Mouse (Mus musculus): ENCODE results near the gene Slc6a9. TPM values are rescaled to one million over a fixed set of nuclear protein-coding genes. Genes with fewer than 3 reads are reported as not detected.

The Slc6a9 gene
- polyA plus RNA-seq, 1 experiment from 2014 or later, result 9.9 TPM

- Histone ChIP-seq H3K4me2 (peak overlapping the region; percentile 100; the same call in 1 of the 2 replicates), H3K27me3 (no peaks in the 10 kb centered on the region), H3K9ac (no peak overlapping the region), H3K27ac (no peak overlapping the region), H3K36me3 (replicated peaks) (peaks cover 10% of the 10 kb centered on the region), H3K4me3 (replicated peaks) (no peak overlapping the region), H3K4me1 (peaks cover 35% of the 10 kb centered on the region), H3K9me3 (no peaks in the 10 kb centered on the region)
- 91% methylated on average over 5 of the region's 5 CpGs for WGBS
- no peak for ATAC-seq (ENCODE audit: low FRiP score)
Observed at GRCm38 (mm10) chr4:117916386-117916785, 82.1 kb downstream of the Slc6a9 start.

GRCm38 (mm10) chr4:117917402-117917801 lies 83.1 kb downstream of the Slc6a9 start:
- Histone ChIP-seq H3K9me3 (no peaks in the 10 kb centered on the region), H3K27ac (no peak overlapping the region), H3K27me3 (no peaks in the 10 kb centered on the region), H3K36me3 (replicated peaks) (no peaks in the 10 kb centered on the region), H3K4me1 (peaks cover 26% of the 10 kb centered on the region), H3K4me2 (no peak overlapping the region), H3K4me3 (replicated peaks) (no peak overlapping the region), H3K9ac (no peak overlapping the region)
- 86% methylated on average over 4 of the region's 4 CpGs for WGBS
- no peak for ATAC-seq (ENCODE audit: low FRiP score)

DNA sequence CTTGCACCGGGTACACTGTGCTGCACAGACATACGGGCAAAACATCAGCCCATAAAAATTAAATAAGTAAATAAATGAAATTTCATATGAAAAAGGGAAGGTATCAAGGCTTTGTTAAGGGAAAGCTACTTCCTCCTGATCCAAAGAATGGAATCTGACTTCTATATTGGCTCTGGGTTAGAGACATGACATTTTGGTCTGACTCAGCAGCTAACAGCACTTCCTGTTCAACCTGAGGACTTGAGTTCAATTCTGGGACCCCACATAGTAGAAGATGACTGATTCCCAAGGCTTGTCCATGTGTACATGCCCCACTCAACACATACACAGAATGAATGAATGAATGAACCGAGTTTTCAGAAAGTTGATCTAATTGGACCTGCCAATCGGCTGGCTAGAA lies 83.5 kb downstream of the Slc6a9 start:
- Histone ChIP-seq H3K9ac (no peak overlapping the region), H3K27me3 (peaks cover 2% of the 10 kb centered on the region; the same call in 1 of the 2 replicates), H3K27ac (no peak overlapping the region), H3K36me3 (replicated peaks) (no peaks in the 10 kb centered on the region), H3K4me1 (peaks cover 22% of the 10 kb centered on the region), H3K9me3 (no peaks in the 10 kb centered on the region), H3K4me3 (replicated peaks) (no peak overlapping the region), H3K4me2 (no peak overlapping the region)
- 98% methylated on average over 4 of the region's 4 CpGs for WGBS
- ATAC-seq (ENCODE audit: low FRiP score), result no peak

- 78% methylated on average over 3 of the region's 3 CpGs for WGBS
- no peak for ATAC-seq (ENCODE audit: low FRiP score)
- Histone ChIP-seq H3K27me3 (peaks cover 6% of the 10 kb centered on the region), H3K27ac (no peak overlapping the region), H3K9me3 (no peaks in the 10 kb centered on the region), H3K36me3 (replicated peaks) (no peaks in the 10 kb centered on the region), H3K4me1 (peaks cover 18% of the 10 kb centered on the region), H3K4me3 (replicated peaks) (no peak overlapping the region), H3K4me2 (no peak overlapping the region), H3K9ac (no peak overlapping the region)
Observed at GRCm38 (mm10) chr4:117918261-117918660, 84.0 kb downstream of the Slc6a9 start.

GRCm38 (mm10) chr4:117918762-117919161 lies 84.5 kb downstream of the Slc6a9 start:
- no peak overlapping the region for H3K9ac ChIP-seq
- no peak overlapping the region for H3K4me2 ChIP-seq
- H3K27me3 ChIP-seq, result peaks cover 11% of the 10 kb centered on the region
- peaks cover 13% of the 10 kb centered on the region for H3K4me1 ChIP-seq
- no peak overlapping the region for H3K27ac ChIP-seq
- no peaks in the 10 kb centered on the region for H3K36me3 ChIP-seq (replicated peaks)
- WGBS, result 90% methylated on average over 5 of the region's 5 CpGs
- no peaks in the 10 kb centered on the region for H3K9me3 ChIP-seq
- H3K4me3 ChIP-seq (replicated peaks), result no peak overlapping the region
- no peak for ATAC-seq (ENCODE audit: low FRiP score)

DNA sequence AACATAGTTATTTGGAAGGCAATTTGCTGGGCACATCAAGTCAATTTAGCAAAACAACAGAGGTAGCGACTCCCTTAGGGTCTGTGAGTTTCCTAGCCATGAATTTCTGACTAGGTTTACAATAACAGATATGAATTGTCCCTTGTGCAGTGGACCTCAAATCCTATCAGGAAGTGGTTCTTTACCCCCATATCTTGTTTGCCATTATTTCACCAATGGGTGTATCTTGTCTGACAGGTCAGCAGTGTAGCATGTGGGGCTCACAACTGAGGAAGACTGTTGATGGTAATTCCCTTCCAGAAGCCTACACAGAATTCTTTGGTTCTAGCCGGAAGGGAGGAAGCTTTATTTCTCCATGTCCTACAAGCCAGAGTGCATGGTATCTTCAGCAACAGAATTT lies 87.1 kb downstream of the Slc6a9 start:
- Histone ChIP-seq H3K27ac (no peak overlapping the region), H3K4me3 (replicated peaks) (no peak overlapping the region), H3K4me2 (no peak overlapping the region), H3K9me3 (no peaks in the 10 kb centered on the region), H3K36me3 (replicated peaks) (no peaks in the 10 kb centered on the region), H3K9ac (no peak overlapping the region), H3K27me3 (peaks cover 37% of the 10 kb centered on the region), H3K4me1 (peaks cover 3% of the 10 kb centered on the region)
- WGBS, result 88% methylated on average over 2 of the region's 2 CpGs
- ATAC-seq (ENCODE audit: low FRiP score), result no peak

- no peak for ATAC-seq (ENCODE audit: low FRiP score)
- no peak overlapping the region for H3K27ac ChIP-seq
- no peak overlapping the region for H3K4me3 ChIP-seq (replicated peaks)
- H3K27me3 ChIP-seq, result peaks cover 58% of the 10 kb centered on the region
- H3K9me3 ChIP-seq, result no peaks in the 10 kb centered on the region
- 59% methylated on average over 2 of the region's 2 CpGs for WGBS
- peaks cover 21% of the 10 kb centered on the region for H3K4me1 ChIP-seq
- H3K36me3 ChIP-seq (replicated peaks), result no peaks in the 10 kb centered on the region
- no peak overlapping the region for H3K9ac ChIP-seq
- no peak overlapping the region for H3K4me2 ChIP-seq
Observed at GRCm38 (mm10) chr4:117923450-117923849, 89.1 kb downstream of the Slc6a9 start.

Other genes starting within 250 kb of the Slc6a9 start
- gene Dmap1, start 152.2 kb upstream of the Slc6a9 start, polyA plus RNA-seq (2016; fragmentation: Nextera tagmentation; extraction: Ambion mirVana), result 73.1 and 76.4 TPM in 2 replicates
- gene Gm12845, start 110.1 kb upstream of the Slc6a9 start, polyA plus RNA-seq (2016; fragmentation: Nextera tagmentation; extraction: Ambion mirVana), result not detected in 2 replicates
- gene Klf17, start 68.9 kb upstream of the Slc6a9 start, polyA plus RNA-seq (2016; fragmentation: Nextera tagmentation; extraction: Ambion mirVana), result not detected in 2 replicates
- gene Ccdc24, start 38.1 kb downstream of the Slc6a9 start, polyA plus RNA-seq (2016; fragmentation: Nextera tagmentation; extraction: Ambion mirVana), result 1.8 and 2.1 TPM in 2 replicates
- 36.4 and 36.9 TPM in 2 replicates for gene B4galt2, start 49.0 kb downstream of the Slc6a9 start, polyA plus RNA-seq (2016; fragmentation: Nextera tagmentation; extraction: Ambion mirVana)
- gene Atp6v0b, start 52.8 kb downstream of the Slc6a9 start, polyA plus RNA-seq (2016; fragmentation: Nextera tagmentation; extraction: Ambion mirVana), result 233 TPM in 2 replicates
- 26.7 and 27.0 TPM in 2 replicates for gene Dph2, start 57.5 kb downstream of the Slc6a9 start, polyA plus RNA-seq (2016; fragmentation: Nextera tagmentation; extraction: Ambion mirVana)
- 70.8 and 71.4 TPM in 2 replicates for gene Ipo13, start 80.5 kb downstream of the Slc6a9 start, polyA plus RNA-seq (2016; fragmentation: Nextera tagmentation; extraction: Ambion mirVana)
- 0.23 and 0.33 TPM in 2 replicates for gene Artn, start 95.3 kb downstream of the Slc6a9 start, polyA plus RNA-seq (2016; fragmentation: Nextera tagmentation; extraction: Ambion mirVana)

All from forebrain, embryonic 12.5 days (tissue).